Mouse (Mus musculus) forebrain, embryonic 10.5 days (tissue): ENCODE measurements around the gene Zkscan17. TPM values are rescaled to one million over a fixed set of nuclear protein-coding genes. Genes with fewer than 3 reads are reported as not detected.

Source experiments
- DNase-seq: peaks from one replicate; pipeline ENCODE4 v3.0.0-alpha.2; 2017; ENCODE audit warnings: low spot score; ENCODE audit errors: extremely low spot score
- H3K27ac ChIP-seq: fragments of 300-500 bp; sonication (generic); 2 replicates; pipeline ENCODE4 v1.5.1; 2016; ENCODE audit warnings: mild to moderate bottlenecking
- H3K27me3 ChIP-seq: fragments of 300-500 bp; sonication (generic); 2 replicates; pipeline ENCODE4 v1.6.1; 2016; ENCODE audit warnings: mild to moderate bottlenecking; ENCODE audit not compliant: poor library complexity, severe bottlenecking
- H3K36me3 ChIP-seq: fragments of 300-500 bp; sonication (generic); replicated peaks from 2 replicates; pipeline ENCODE4 v1.6.1; 2016; ENCODE audit warnings: mild to moderate bottlenecking, moderate library complexity
- H3K4me1 ChIP-seq: fragments of 300-500 bp; sonication (generic); 2 replicates; pipeline ENCODE4 v1.6.1; 2016
- H3K4me3 ChIP-seq: fragments of 300-500 bp; sonication (generic); 2 replicates; pipeline ENCODE4 v1.5.1; 2016; ENCODE audit warnings: mild to moderate bottlenecking, moderate library complexity
- H3K9me3 ChIP-seq: fragments of 300-500 bp; sonication (generic); 2 replicates; pipeline ENCODE4 v1.6.1; 2016; ENCODE audit warnings: mild to moderate bottlenecking, moderate library complexity
- WGBS: fragments of 180-500 bp; shearing (Covaris S2); methylation state at CpG from one replicate; pipeline ENCODE4 v1.1.7; 2016; 5-methylcytosine and 5-hydroxymethylcytosine counted together
- polyA plus RNA-seq: library from polyadenylated mRNA; unstranded; fragments of >200 nt; fragmentation: Nextera tagmentation; extraction: Ambion mirVana; gene quantifications from 2 replicates; pipeline ENCODE4 v1.2.1, GENCODE M21; 2016

Gene Zkscan17
- polyA plus RNA-seq, 1 experiment from 2014 or later: 43.1 TPM

GRCm38 (mm10) chr11:59483212-59483611 lies 43.3 kb downstream of the Zkscan17 start:
- H3K4me3 ChIP-seq: no peak overlapping the region
- H3K9me3 ChIP-seq: no peaks in the 10 kb centered on the region
- H3K27me3 ChIP-seq: no peaks in the 10 kb centered on the region
- DNase-seq: peak; percentile 41
- H3K27ac ChIP-seq: no peak overlapping the region
- H3K4me1 ChIP-seq: no peaks in the 10 kb centered on the region
- H3K36me3 ChIP-seq: peaks cover 35% of the 10 kb centered on the region
- WGBS: 17% methylated on average over 2 of the region's 2 CpGs

GRCm38 (mm10) chr11:59477240-59477639 lies 49.3 kb downstream of the Zkscan17 start:
- no peak overlapping the region for H3K4me3 ChIP-seq
- H3K27me3 ChIP-seq: no peaks in the 10 kb centered on the region
- WGBS: 76% methylated on average over 6 of the region's 6 CpGs
- DNase-seq: no peak
- no peak overlapping the region for H3K27ac ChIP-seq
- no peaks in the 10 kb centered on the region for H3K36me3 ChIP-seq
- H3K9me3 ChIP-seq: no peaks in the 10 kb centered on the region
- H3K4me1 ChIP-seq: no peaks in the 10 kb centered on the region

GRCm38 (mm10) chr11:59472326-59472677 lies 54.2 kb downstream of the Zkscan17 start, which contains the start of gene Zfp867:
Gene Zfp867, minus strand, starts transcription at chr11:59472474.
- no peaks in the 10 kb centered on the region for H3K27me3 ChIP-seq
- no peaks in the 10 kb centered on the region for H3K9me3 ChIP-seq
- under 1% methylated on average over 19 of the region's 19 CpGs for WGBS
- H3K4me1 ChIP-seq: peaks cover 13% of the 10 kb centered on the region
- peak; percentile 92 for DNase-seq
- H3K27ac ChIP-seq: peak within 1 kb of the TSS; percentile 90
- H3K36me3 ChIP-seq: peaks cover 4% of the 10 kb centered on the region; the same call in 1 of the 2 replicates
- H3K4me3 ChIP-seq: peak within 1 kb of the TSS; percentile 93

GRCm38 (mm10) chr11:59471413-59472325 lies 54.9 kb downstream of the Zkscan17 start:
- Histone ChIP-seq H3K27me3 (no peaks in the 10 kb centered on the region), H3K9me3 (peaks cover under 1% of the 10 kb centered on the region; the same call in 1 of the 2 replicates), H3K27ac (peak overlapping the region; percentile 90), H3K4me3 (peak overlapping the region; percentile 93), H3K4me1 (peaks cover 13% of the 10 kb centered on the region), H3K36me3 (peaks cover 9% of the 10 kb centered on the region)
- DNase-seq: no peak
- 8% methylated on average over 37 of the region's 37 CpGs for WGBS

GRCm38 (mm10) chr11:59460459-59460858 lies 66.1 kb downstream of the Zkscan17 start:
- WGBS: 94% methylated on average over 2 of the region's 2 CpGs
- Histone ChIP-seq H3K27me3 (no peaks in the 10 kb centered on the region), H3K4me1 (peaks cover 5% of the 10 kb centered on the region), H3K36me3 (peaks cover 96% of the 10 kb centered on the region), H3K27ac (no peak overlapping the region), H3K4me3 (no peak overlapping the region), H3K9me3 (peaks cover 35% of the 10 kb centered on the region)
- no peak for DNase-seq

GRCm38 (mm10) chr11:59458973-59459372 lies 67.6 kb downstream of the Zkscan17 start:
- 70% methylated on average over 5 of the region's 5 CpGs for WGBS
- no peak overlapping the region for H3K4me3 ChIP-seq
- DNase-seq: no peak
- no peak overlapping the region for H3K27ac ChIP-seq
- H3K4me1 ChIP-seq: peaks cover 5% of the 10 kb centered on the region
- H3K9me3 ChIP-seq: peaks cover 20% of the 10 kb centered on the region
- peaks cover 96% of the 10 kb centered on the region for H3K36me3 ChIP-seq
- H3K27me3 ChIP-seq: no peaks in the 10 kb centered on the region

- DNase-seq: no peak
These were observed 69.7 kb downstream of the Zkscan17 start for GRCm38 (mm10) chr11:59456891-59457290.

GRCm38 (mm10) chr11:59456346-59456745 lies 70.2 kb downstream of the Zkscan17 start:
- WGBS: 92% methylated on average over 2 of the region's 2 CpGs
- H3K4me1 ChIP-seq: peaks cover 11% of the 10 kb centered on the region

More at GRCm38 (mm10) chr11:59456891-59457290, 69.7 kb downstream of the Zkscan17 start:
- 93% methylated on average over 2 of the region's 2 CpGs for WGBS
- Histone ChIP-seq H3K9me3 (no peaks in the 10 kb centered on the region; the same call in 1 of the 2 replicates), H3K27me3 (no peaks in the 10 kb centered on the region), H3K4me1 (peaks cover 5% of the 10 kb centered on the region), H3K36me3 (peaks cover 95% of the 10 kb centered on the region), H3K27ac (no peak overlapping the region), H3K4me3 (no peak overlapping the region)

GRCm38 (mm10) chr11:59451086-59451485 lies 75.5 kb downstream of the Zkscan17 start, which contains the start of gene Snap47:
Gene Snap47, minus strand, starts transcription at chr11:59451186.
- no peak for DNase-seq
- peak within 1 kb of the TSS; percentile 91 for H3K4me3 ChIP-seq
- peaks cover 35% of the 10 kb centered on the region for H3K4me1 ChIP-seq
- H3K36me3 ChIP-seq: peaks cover 54% of the 10 kb centered on the region
- H3K27ac ChIP-seq: peak within 1 kb of the TSS; percentile 92
- 86% methylated on average over 4 of the region's 4 CpGs for WGBS
- no peaks in the 10 kb centered on the region for H3K9me3 ChIP-seq
- H3K27me3 ChIP-seq: no peaks in the 10 kb centered on the region

More at GRCm38 (mm10) chr11:59456346-59456745, 70.2 kb downstream of the Zkscan17 start:
- no peak for DNase-seq
- H3K36me3 ChIP-seq: peaks cover 95% of the 10 kb centered on the region
- H3K9me3 ChIP-seq: no peaks in the 10 kb centered on the region; the same call in 1 of the 2 replicates
- H3K27ac ChIP-seq: no peak overlapping the region
- H3K4me3 ChIP-seq: no peak overlapping the region
- H3K27me3 ChIP-seq: no peaks in the 10 kb centered on the region

- peak overlapping the region; percentile 92 for H3K27ac ChIP-seq
- DNase-seq: no peak
- H3K36me3 ChIP-seq: peaks cover 49% of the 10 kb centered on the region
- WGBS: under 1% methylated on average over 38 of the region's 38 CpGs
- H3K9me3 ChIP-seq: no peaks in the 10 kb centered on the region
- no peaks in the 10 kb centered on the region for H3K27me3 ChIP-seq
- H3K4me3 ChIP-seq: peak overlapping the region; percentile 91
- H3K4me1 ChIP-seq: peaks cover 35% of the 10 kb centered on the region
These were observed 76.2 kb downstream of the Zkscan17 start for GRCm38 (mm10) chr11:59450230-59450771.

- 0% methylated on average over 40 of the region's 40 CpGs for WGBS
- peaks cover 46% of the 10 kb centered on the region for H3K36me3 ChIP-seq
These were observed 76.8 kb downstream of the Zkscan17 start, which contains the start of gene Jmjd4 for GRCm38 (mm10) chr11:59449741-59450229. Gene Jmjd4, plus strand, starts transcription at chr11:59450045.

GRCm38 (mm10) chr11:59443102-59443501 lies 83.4 kb downstream of the Zkscan17 start:
- peaks cover 4% of the 10 kb centered on the region; the same call in 1 of the 2 replicates for H3K4me1 ChIP-seq
- H3K27me3 ChIP-seq: no peaks in the 10 kb centered on the region
- no peak overlapping the region for H3K4me3 ChIP-seq
- peaks cover 33% of the 10 kb centered on the region for H3K36me3 ChIP-seq
- H3K9me3 ChIP-seq: no peaks in the 10 kb centered on the region; the same call in 1 of the 2 replicates
- no peak for DNase-seq
- H3K27ac ChIP-seq: no peak overlapping the region

More at GRCm38 (mm10) chr11:59449741-59450229, 76.8 kb downstream of the Zkscan17 start, which contains the start of gene Jmjd4:
- Histone ChIP-seq H3K27ac (peak within 1 kb of the TSS; percentile 92), H3K4me3 (peak within 1 kb of the TSS; percentile 91), H3K4me1 (peaks cover 35% of the 10 kb centered on the region), H3K27me3 (no peaks in the 10 kb centered on the region), H3K9me3 (no peaks in the 10 kb centered on the region)
- DNase-seq: peak; percentile 87
